Mouse (Mus musculus) myocyte (in vitro differentiated cells): ENCODE results near the gene Meis1.

ENCODE experiments used
- CEBPB ChIP-seq: IDR thresholded peaks from 2 replicates; pipeline ENCODE4 v1.6.1; 2011; ENCODE audit warnings: mild to moderate bottlenecking, moderate library complexity; ENCODE audit not compliant: poor library complexity, insufficient read depth, severe bottlenecking
- E2F4 ChIP-seq: IDR thresholded peaks from one replicate; pipeline ENCODE4 v1.6.1; 2011; ENCODE audit warnings: mild to moderate bottlenecking, control low read depth, moderate library complexity; ENCODE audit not compliant: insufficient read depth
- MAX ChIP-seq: IDR thresholded peaks from one replicate; pipeline ENCODE4 v1.6.1; 2011; ENCODE audit warnings: low read depth, mild to moderate bottlenecking, control low read depth
- MYOD1 ChIP-seq, 3 experiments: IDR thresholded peaks; one replicate each; pipeline ENCODE4 v1.6.1; 2011; ENCODE audit warnings: control low read depth in 2 of 3, low read depth in 2 of 3, mild to moderate bottlenecking in 2 of 3, moderate library complexity in 1 of 3; ENCODE audit not compliant: insufficient read length in 2 of 3, control insufficient read depth in 1 of 3
- MYOG ChIP-seq, 3 experiments: IDR thresholded peaks; one replicate each; pipeline ENCODE4 v1.6.1; 2011; ENCODE audit warnings: control low read depth in 2 of 3, low read depth in 2 of 3, mild to moderate bottlenecking in 2 of 3; ENCODE audit not compliant: insufficient read length in 2 of 3, control insufficient read depth in 1 of 3, insufficient read depth in 1 of 3
- POLR2A ChIP-seq: IDR thresholded peaks from one replicate; pipeline ENCODE4 v1.6.1; 2011; ENCODE audit warnings: low read depth, mild to moderate bottlenecking, control low read depth, moderate library complexity; ENCODE audit not compliant: insufficient read length
- POLR2AphosphoS2 ChIP-seq: IDR thresholded peaks from one replicate; pipeline ENCODE4 v1.6.1; 2011; ENCODE audit warnings: low read depth, control low read depth; ENCODE audit not compliant: insufficient read length
- SRF ChIP-seq: IDR thresholded peaks from one replicate; pipeline ENCODE4 v1.6.1; 2011; ENCODE audit warnings: low read depth; ENCODE audit not compliant: control insufficient read depth, insufficient read length
- TCF12 ChIP-seq: IDR thresholded peaks from one replicate; pipeline ENCODE4 v1.6.1; 2011; ENCODE audit warnings: mild to moderate bottlenecking, control low read depth; ENCODE audit not compliant: poor library complexity, insufficient read depth, severe bottlenecking
- TCF3 ChIP-seq: IDR thresholded peaks from one replicate; pipeline ENCODE4 v1.6.1; 2011; ENCODE audit warnings: low read depth, control low read depth; ENCODE audit not compliant: insufficient read length
- USF1 ChIP-seq: IDR thresholded peaks from one replicate; pipeline ENCODE4 v1.6.1; 2011; ENCODE audit warnings: low read depth, mild to moderate bottlenecking, control low read depth, moderate library complexity

- TF ChIP-seq MAX (no peak), USF1 (no peak), CEBPB (no peak), POLR2A (no peak), TCF12 (no peak), TCF3 (no peak), MYOG (IDR thresholded peaks at IDR 0.05; ENCODE audit: control insufficient read depth in 1 of 3, insufficient read depth in 1 of 3, insufficient read length in 2 of 3, low read depth in 2 of 3) (no peak), E2F4 (no peak), POLR2AphosphoS2 (no peak), MYOD1 (IDR thresholded peaks at IDR 0.05; ENCODE audit: control insufficient read depth in 1 of 3, insufficient read length in 2 of 3, low read depth in 2 of 3) (no peak), SRF (no peak)
Measured at GRCm38 (mm10) chr11:18897250-18897649, 121.5 kb downstream of the Meis1 start.
